Mouse (Mus musculus) neural tube, embryonic 13.5 days (tissue): ENCODE results near the gene Stag2. TPM values are rescaled to one million over a fixed set of nuclear protein-coding genes. Genes with fewer than 3 reads are reported as not detected.

Experiments
- ATAC-seq: fragments of 200-750 bp; cut with Nextera tagmentation; 2 replicates; pipeline ENCODE4 v1.8.0; 2017; ENCODE audit warnings: low read depth, mild to moderate bottlenecking, moderate TSS enrichment, moderate library complexity
- H3K27ac ChIP-seq: fragments of 300-500 bp; sonication (generic); replicated peaks from 2 replicates; pipeline ENCODE4 v1.5.1; 2015; ENCODE audit warnings: moderate library complexity, mild to moderate bottlenecking, inconsistent platforms
- H3K27me3 ChIP-seq: fragments of 300-500 bp; sonication (generic); 2 replicates; pipeline ENCODE4 v1.6.1; 2015; ENCODE audit warnings: mild to moderate bottlenecking, inconsistent platforms
- H3K36me3 ChIP-seq: fragments of 300-500 bp; sonication (generic); 2 replicates; pipeline ENCODE4 v1.6.1; 2015; ENCODE audit warnings: mild to moderate bottlenecking, inconsistent platforms
- H3K4me1 ChIP-seq: fragments of 300-500 bp; sonication (generic); replicated peaks from 2 replicates; pipeline ENCODE4 v1.6.1; 2015; ENCODE audit warnings: inconsistent platforms
- H3K4me2 ChIP-seq: fragments of 300-500 bp; sonication (generic); 2 replicates; pipeline ENCODE4 v1.6.1; 2015; ENCODE audit warnings: inconsistent platforms, mild to moderate bottlenecking, moderate library complexity
- H3K4me3 ChIP-seq: fragments of 300-500 bp; sonication (generic); 2 replicates; pipeline ENCODE4 v1.5.1; 2015; ENCODE audit warnings: mild to moderate bottlenecking, inconsistent platforms
- H3K9ac ChIP-seq: fragments of 300-500 bp; sonication (generic); 2 replicates; pipeline ENCODE4 v1.6.1; 2015; ENCODE audit warnings: moderate library complexity, mild to moderate bottlenecking, inconsistent platforms
- H3K9me3 ChIP-seq: fragments of 300-500 bp; sonication (generic); 2 replicates; pipeline ENCODE4 v1.6.1; 2016; ENCODE audit warnings: inconsistent platforms
- WGBS: fragments of 180-500 bp; shearing (Covaris S2); methylation state at CpG from one replicate; pipeline ENCODE4 v1.1.7; 2015; 5-methylcytosine and 5-hydroxymethylcytosine counted together
- polyA plus RNA-seq: library from polyadenylated mRNA; unstranded; fragments of >200 nt; fragmentation: Nextera tagmentation; extraction: Ambion mirVana; gene quantifications from 2 replicates; pipeline ENCODE4 v1.2.1, GENCODE M21; 2015

Gene Stag2
- 20.5 and 21.4 TPM in 2 replicates for polyA plus RNA-seq

GRCm38 (mm10) chrX:42148788-42149556 lies at the start of gene Stag2:
Gene Stag2, plus strand, starts transcription at chrX:42149317.
- ATAC-seq, result peak; percentile 74

GRCm38 (mm10) chrX:42107137-42107536 lies 42.0 kb upstream of the Stag2 start:
- no peaks in the 10 kb centered on the region for H3K9me3 ChIP-seq
- no peak overlapping the region for H3K4me2 ChIP-seq

More at GRCm38 (mm10) chrX:42148788-42149556, at the start of gene Stag2:
- 18% methylated on average over 56 of the region's 76 CpGs for WGBS
- Histone ChIP-seq H3K4me2 (peak within 1 kb of the TSS; percentile 54), H3K4me3 (peak within 1 kb of the TSS; percentile 59), H3K27ac (peak within 1 kb of the TSS; percentile 99), H3K36me3 (no peaks in the 10 kb centered on the region), H3K9me3 (no peaks in the 10 kb centered on the region), H3K27me3 (no peaks in the 10 kb centered on the region), H3K4me1 (peaks cover 8% of the 10 kb centered on the region; the same call in 1 of the 2 replicates), H3K9ac (peak within 1 kb of the TSS; percentile 94)

GRCm38 (mm10) chrX:42110585-42110984 lies 38.5 kb upstream of the Stag2 start:
- Histone ChIP-seq H3K9ac (no peak overlapping the region), H3K27ac (no peak overlapping the region), H3K4me3 (no peak overlapping the region), H3K9me3 (no peaks in the 10 kb centered on the region), H3K36me3 (peaks cover 11% of the 10 kb centered on the region), H3K4me2 (no peak overlapping the region), H3K27me3 (no peaks in the 10 kb centered on the region), H3K4me1 (no peaks in the 10 kb centered on the region)
- WGBS, result 86% methylated on average over 1 of the region's 1 CpGs
- no peak for ATAC-seq

More at GRCm38 (mm10) chrX:42107137-42107536, 42.0 kb upstream of the Stag2 start:
- no peak overlapping the region for H3K9ac ChIP-seq
- H3K27me3 ChIP-seq, result no peaks in the 10 kb centered on the region
- no peaks in the 10 kb centered on the region for H3K4me1 ChIP-seq
- WGBS, result 94% methylated on average over 6 of the region's 6 CpGs
- H3K36me3 ChIP-seq, result peaks cover 17% of the 10 kb centered on the region
- H3K27ac ChIP-seq, result no peak overlapping the region
- no peak for ATAC-seq
- H3K4me3 ChIP-seq, result no peak overlapping the region

- H3K27ac ChIP-seq, result no peak overlapping the region
- H3K9me3 ChIP-seq, result no peaks in the 10 kb centered on the region
- no peaks in the 10 kb centered on the region for H3K27me3 ChIP-seq
- H3K4me2 ChIP-seq, result no peak overlapping the region
- 54% methylated on average over 6 of the region's 6 CpGs for WGBS
- no peak overlapping the region for H3K9ac ChIP-seq
- no peak overlapping the region for H3K4me3 ChIP-seq
- no peaks in the 10 kb centered on the region for H3K36me3 ChIP-seq
- ATAC-seq, result peak; percentile 59
- no peaks in the 10 kb centered on the region for H3K4me1 ChIP-seq
Measured at GRCm38 (mm10) chrX:42119442-42120048, 29.6 kb upstream of the Stag2 start.

- no peak overlapping the region for H3K9ac ChIP-seq
- H3K27me3 ChIP-seq, result no peaks in the 10 kb centered on the region
- no peak overlapping the region for H3K4me2 ChIP-seq
- H3K4me3 ChIP-seq, result no peak overlapping the region
- ATAC-seq, result no peak
- WGBS, result 75% methylated on average over 5 of the region's 5 CpGs
- H3K36me3 ChIP-seq, result no peaks in the 10 kb centered on the region
- no peaks in the 10 kb centered on the region for H3K4me1 ChIP-seq
- H3K9me3 ChIP-seq, result no peaks in the 10 kb centered on the region
- H3K27ac ChIP-seq, result no peak overlapping the region
Measured at GRCm38 (mm10) chrX:42124963-42125697, 24.0 kb upstream of the Stag2 start.

GRCm38 (mm10) chrX:42139882-42140281 lies 9.2 kb upstream of the Stag2 start:
- H3K9ac ChIP-seq, result no peak overlapping the region
- WGBS, result 67% methylated on average over 9 of the region's 9 CpGs
- H3K27me3 ChIP-seq, result no peaks in the 10 kb centered on the region
- no peak overlapping the region for H3K4me2 ChIP-seq
- no peaks in the 10 kb centered on the region for H3K36me3 ChIP-seq
- no peaks in the 10 kb centered on the region for H3K4me1 ChIP-seq
- H3K4me3 ChIP-seq, result no peak overlapping the region
- H3K9me3 ChIP-seq, result no peaks in the 10 kb centered on the region
- no peak for ATAC-seq
- H3K27ac ChIP-seq, result no peak overlapping the region

- WGBS, result 88% methylated on average over 3 of the region's 3 CpGs
- H3K4me3 ChIP-seq, result no peak overlapping the region
- no peak for ATAC-seq
Measured at GRCm38 (mm10) chrX:42142620-42143019, 6.5 kb upstream of the Stag2 start.

GRCm38 (mm10) chrX:42143991-42144390 lies 5.1 kb upstream of the Stag2 start:
- H3K4me2 ChIP-seq, result no peak overlapping the region
- WGBS, result 88% methylated on average over 4 of the region's 4 CpGs

More at GRCm38 (mm10) chrX:42142620-42143019, 6.5 kb upstream of the Stag2 start:
- no peak overlapping the region for H3K9ac ChIP-seq
- no peaks in the 10 kb centered on the region for H3K9me3 ChIP-seq
- no peak overlapping the region for H3K27ac ChIP-seq
- H3K27me3 ChIP-seq, result no peaks in the 10 kb centered on the region
- no peaks in the 10 kb centered on the region for H3K36me3 ChIP-seq
- no peaks in the 10 kb centered on the region for H3K4me1 ChIP-seq
- H3K4me2 ChIP-seq, result no peak overlapping the region

GRCm38 (mm10) chrX:42148016-42148451 lies 1.1 kb upstream of the Stag2 start:
- H3K4me2 ChIP-seq, result peak overlapping the region; percentile 48
- 0 out of 2 replicates have a peak overlapping the region, but pooled peaks have one; percentile 87 for H3K27ac ChIP-seq
- no peak for ATAC-seq
- H3K9ac ChIP-seq, result no peak overlapping the region
- H3K36me3 ChIP-seq, result no peaks in the 10 kb centered on the region
- H3K9me3 ChIP-seq, result no peaks in the 10 kb centered on the region
- WGBS, result 52% methylated on average over 5 of the region's 5 CpGs
- H3K4me1 ChIP-seq, result peaks cover 4% of the 10 kb centered on the region; the same call in 1 of the 2 replicates
- H3K4me3 ChIP-seq, result no peak overlapping the region; the same call in 1 of the 2 replicates
- H3K27me3 ChIP-seq, result no peaks in the 10 kb centered on the region

More at GRCm38 (mm10) chrX:42143991-42144390, 5.1 kb upstream of the Stag2 start:
- no peaks in the 10 kb centered on the region for H3K9me3 ChIP-seq
- H3K4me3 ChIP-seq, result no peak overlapping the region
- H3K36me3 ChIP-seq, result no peaks in the 10 kb centered on the region
- H3K27ac ChIP-seq, result no peak overlapping the region
- H3K27me3 ChIP-seq, result no peaks in the 10 kb centered on the region
- H3K9ac ChIP-seq, result no peak overlapping the region
- no peaks in the 10 kb centered on the region; the same call in 1 of the 2 replicates for H3K4me1 ChIP-seq
- no peak for ATAC-seq

- Histone ChIP-seq H3K36me3 (no peaks in the 10 kb centered on the region), H3K4me1 (peaks cover 8% of the 10 kb centered on the region; the same call in 1 of the 2 replicates), H3K27me3 (no peaks in the 10 kb centered on the region), H3K4me3 (peak overlapping the region; percentile 59), H3K9me3 (no peaks in the 10 kb centered on the region), H3K27ac (peak overlapping the region; percentile 99), H3K4me2 (peak overlapping the region; percentile 54), H3K9ac (peak overlapping the region; percentile 94)
- ATAC-seq, result peak; percentile 71
- 35% methylated on average over 47 of the region's 71 CpGs for WGBS
Measured at GRCm38 (mm10) chrX:42149557-42150345, 634 bp downstream of the Stag2 start.

GRCm38 (mm10) chrX:42150346-42151023 lies 1.4 kb downstream of the Stag2 start:
- 16% methylated on average over 27 of the region's 40 CpGs for WGBS
- H3K36me3 ChIP-seq, result no peaks in the 10 kb centered on the region
- H3K27ac ChIP-seq, result peak overlapping the region; percentile 99
- peak overlapping the region; percentile 58 for H3K4me2 ChIP-seq
- peak; percentile 90 for ATAC-seq
- peak overlapping the region; percentile 59 for H3K4me3 ChIP-seq
- peaks cover 8% of the 10 kb centered on the region; the same call in 1 of the 2 replicates for H3K4me1 ChIP-seq
- no peaks in the 10 kb centered on the region for H3K27me3 ChIP-seq
- H3K9ac ChIP-seq, result peak overlapping the region; percentile 94
- H3K9me3 ChIP-seq, result no peaks in the 10 kb centered on the region
